Mouse (Mus musculus): ENCODE data around the gene Ankrd44.

DNA sequence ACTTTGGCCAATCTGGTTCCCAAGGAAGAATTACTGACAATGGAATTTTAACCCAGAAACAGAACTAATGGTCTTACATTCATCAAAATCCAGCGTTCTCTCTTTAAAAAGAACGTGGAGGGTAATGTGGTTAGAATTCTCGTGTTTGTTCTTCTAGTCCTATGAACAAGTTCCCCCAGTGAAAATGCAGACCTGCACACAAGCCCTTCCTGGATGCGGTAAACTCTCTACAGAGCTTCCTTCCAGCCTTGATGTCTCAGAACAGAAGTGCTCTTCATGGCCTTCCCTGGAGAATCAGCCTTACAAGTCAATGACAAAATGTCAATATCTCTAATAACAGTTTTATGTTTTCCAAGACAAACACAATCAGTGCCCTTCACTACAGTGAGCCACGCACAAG, 65.8 kb downstream of the Ankrd44 start:
- TF ChIP-seq POLR2A (IDR thresholded peaks at IDR 0.05; ENCODE audit: borderline replicate concordance, low read depth, low read length) (no peak), CTCF (IDR thresholded peaks at IDR 0.05; ENCODE audit: low read depth, low read length) (no peak)

All from bone marrow macrophage, adult 2 months (primary cell).